Mouse (Mus musculus): ENCODE results near the gene Dusp14. TPM values are rescaled to one million over a fixed set of nuclear protein-coding genes. Genes with fewer than 3 reads are reported as not detected.

The Dusp14 gene
- 30.2 and 32.6 TPM in 2 replicates for polyA plus RNA-seq (2015; fragmentation: Nextera tagmentation; extraction: Ambion mirVana)

DNA sequence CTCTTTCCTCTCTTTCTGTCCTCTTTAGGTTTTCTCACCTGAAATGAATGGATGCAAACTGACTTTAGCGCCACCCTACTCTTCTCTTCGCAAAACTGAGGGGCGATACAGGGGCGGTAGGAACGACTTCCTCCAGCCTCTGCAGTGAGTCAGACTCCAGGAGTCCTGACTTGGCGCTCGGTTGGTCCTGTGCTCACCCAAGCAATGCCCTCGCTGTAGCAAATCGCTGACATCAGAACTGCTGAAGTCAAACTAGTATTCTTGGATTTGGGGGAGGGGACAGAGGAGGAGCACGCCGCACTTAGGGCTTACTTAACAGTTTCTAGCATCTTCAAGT is at the start of gene Dusp14:
Dusp14 (minus strand) TSS at position 228 of the 337 bp plus-strand sequence.
- Histone ChIP-seq H3K4me1 (peaks cover 52% of the 10 kb centered on the region), H3K27me3 (peaks cover 33% of the 10 kb centered on the region), H3K9ac (peak within 1 kb of the TSS; percentile 57), H3K36me3 (no peaks in the 10 kb centered on the region), H3K9me3 (replicated peaks) (no peaks in the 10 kb centered on the region), H3K4me3 (replicated peaks) (peak within 1 kb of the TSS; percentile 59), H3K27ac (peak within 1 kb of the TSS; percentile 71), H3K4me2 (peak within 1 kb of the TSS; percentile 86)
- 9% methylated on average over 11 of the region's 11 CpGs for WGBS
- no peak for ATAC-seq (replicated peaks; ENCODE audit: low FRiP score)

DNA sequence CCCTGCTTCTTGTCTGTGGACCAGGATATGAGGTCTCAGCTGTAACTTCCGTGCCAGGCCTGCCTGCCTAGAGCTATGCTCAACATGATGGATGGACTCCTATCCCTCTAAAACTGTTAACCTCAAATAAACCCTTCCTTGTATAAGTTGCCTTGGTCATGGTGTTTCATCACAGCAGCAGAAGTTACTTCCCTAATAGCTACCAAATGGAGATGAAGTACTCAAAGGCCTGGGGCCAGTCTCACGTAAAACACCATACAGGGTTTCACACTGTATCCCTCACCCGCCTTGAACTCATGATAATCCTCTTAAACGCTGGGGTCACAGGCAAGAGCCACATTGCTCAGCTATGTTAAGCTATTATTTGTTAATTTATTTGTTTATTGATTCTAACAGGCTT is 48.4 kb upstream of the Dusp14 start:
- no peaks in the 10 kb centered on the region for H3K9me3 ChIP-seq (replicated peaks)
- no peak overlapping the region for H3K4me3 ChIP-seq (replicated peaks)
- H3K4me2 ChIP-seq: no peak overlapping the region
- no peak overlapping the region for H3K27ac ChIP-seq
- no peak overlapping the region for H3K9ac ChIP-seq
- H3K4me1 ChIP-seq: no peaks in the 10 kb centered on the region
- no peak for ATAC-seq (replicated peaks; ENCODE audit: low FRiP score)
- peaks cover 92% of the 10 kb centered on the region for H3K36me3 ChIP-seq
- H3K27me3 ChIP-seq: no peaks in the 10 kb centered on the region
- 90% methylated on average over 4 of the region's 4 CpGs for WGBS

DNA sequence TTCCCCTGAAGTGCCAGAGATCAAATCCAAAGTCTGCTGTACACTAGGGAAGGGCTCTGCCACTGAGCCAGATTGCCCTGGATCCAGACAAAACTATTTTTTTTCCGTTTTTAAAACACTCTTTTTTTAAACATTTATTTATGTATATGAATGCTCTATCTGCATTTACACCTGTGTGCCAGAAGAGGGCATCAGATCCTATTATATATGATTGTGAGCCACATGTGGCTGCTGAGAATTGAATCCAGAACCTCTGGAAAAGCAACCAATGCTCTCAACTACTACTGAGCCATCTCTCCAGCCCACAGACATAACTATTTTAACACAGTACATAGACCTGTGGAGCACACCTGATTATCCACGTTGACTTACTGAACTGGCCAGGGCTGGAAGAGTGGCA is 47.2 kb upstream of the Dusp14 start:
- Histone ChIP-seq H3K36me3 (peaks cover 84% of the 10 kb centered on the region), H3K9ac (no peak overlapping the region), H3K27ac (no peak overlapping the region), H3K4me3 (replicated peaks) (no peak overlapping the region), H3K4me1 (no peaks in the 10 kb centered on the region), H3K27me3 (no peaks in the 10 kb centered on the region), H3K9me3 (replicated peaks) (no peaks in the 10 kb centered on the region), H3K4me2 (no peak overlapping the region)
- 62% methylated on average over 2 of the region's 2 CpGs for WGBS
- no peak for ATAC-seq (replicated peaks; ENCODE audit: low FRiP score)

DNA sequence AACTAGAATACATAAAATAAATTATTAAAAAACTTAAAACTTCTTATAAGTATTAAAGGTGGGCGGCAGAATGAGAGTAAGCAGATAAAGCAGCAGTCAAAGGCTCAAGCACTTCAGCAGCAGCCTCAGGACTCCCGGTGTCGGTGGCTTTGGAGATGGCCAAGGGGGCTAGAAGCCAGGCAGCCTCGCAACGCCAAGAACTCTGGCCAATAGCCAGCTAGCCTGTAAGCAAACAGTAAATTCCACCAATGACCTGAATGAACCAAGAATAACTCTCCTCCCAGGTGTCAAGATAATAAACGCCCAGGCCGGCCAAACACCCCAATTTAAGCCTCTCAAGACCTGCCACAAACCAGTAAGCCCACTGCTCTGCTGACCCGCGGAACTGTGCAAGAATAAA is 46.6 kb upstream of the Dusp14 start:
- Histone ChIP-seq H3K9ac (no peak overlapping the region), H3K4me2 (no peak overlapping the region), H3K27me3 (no peaks in the 10 kb centered on the region), H3K36me3 (peaks cover 81% of the 10 kb centered on the region), H3K4me1 (no peaks in the 10 kb centered on the region), H3K4me3 (replicated peaks) (no peak overlapping the region), H3K9me3 (replicated peaks) (no peaks in the 10 kb centered on the region), H3K27ac (no peak overlapping the region)
- WGBS: 60% methylated on average over 9 of the region's 9 CpGs
- ATAC-seq (replicated peaks; ENCODE audit: low FRiP score): no peak

DNA sequence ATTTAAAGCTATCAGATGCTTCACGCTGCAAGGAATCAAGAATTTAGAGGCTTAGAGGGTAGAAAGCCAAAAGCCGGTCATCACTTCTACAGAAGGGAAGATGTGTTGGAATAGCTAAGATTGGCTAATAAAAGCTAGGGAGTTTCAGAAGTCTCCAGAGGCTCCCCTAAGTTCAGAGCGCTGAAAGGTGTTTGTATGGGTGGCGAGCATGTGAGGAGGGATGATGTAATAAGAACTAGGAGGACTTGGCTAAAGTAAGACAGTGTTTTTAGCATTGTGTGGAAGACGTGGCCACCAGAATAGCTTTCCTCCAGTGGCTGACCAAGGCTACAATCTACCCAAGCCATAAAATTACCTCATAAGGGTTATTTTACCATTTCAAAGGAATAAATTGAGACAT is 44.6 kb upstream of the Dusp14 start:
- Histone ChIP-seq H3K4me2 (no peak overlapping the region), H3K27ac (no peak overlapping the region), H3K9me3 (replicated peaks) (no peaks in the 10 kb centered on the region), H3K4me3 (replicated peaks) (no peak overlapping the region), H3K4me1 (no peaks in the 10 kb centered on the region), H3K36me3 (peaks cover 81% of the 10 kb centered on the region), H3K27me3 (no peaks in the 10 kb centered on the region), H3K9ac (no peak overlapping the region)
- WGBS: 87% methylated on average over 5 of the region's 5 CpGs
- ATAC-seq (replicated peaks; ENCODE audit: low FRiP score): no peak

DNA sequence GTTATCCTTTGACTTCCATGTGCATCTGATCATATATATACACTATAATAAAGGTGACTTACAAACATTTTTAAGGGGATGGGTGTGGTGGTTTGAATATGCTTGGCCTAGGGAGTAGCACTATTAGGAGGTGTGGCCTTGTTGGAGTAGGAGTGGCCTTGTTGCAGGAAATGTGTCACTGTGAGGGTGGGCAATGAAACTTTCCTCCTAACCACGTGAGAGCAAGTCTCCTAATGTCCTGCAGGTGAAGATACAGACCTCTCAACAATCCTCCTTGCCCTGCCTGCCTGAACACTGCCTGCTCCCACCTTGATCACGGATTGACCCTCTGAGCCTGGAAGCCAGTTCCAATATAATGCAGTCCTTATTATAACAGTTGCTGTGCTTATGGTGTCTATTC is 38.1 kb upstream of the Dusp14 start:
- no peak for ATAC-seq (replicated peaks; ENCODE audit: low FRiP score)
- 51% methylated on average over 2 of the region's 2 CpGs for WGBS
- Histone ChIP-seq H3K4me3 (replicated peaks) (no peak overlapping the region), H3K36me3 (peaks cover 90% of the 10 kb centered on the region), H3K27ac (no peak overlapping the region), H3K9ac (no peak overlapping the region), H3K4me2 (no peak overlapping the region), H3K4me1 (no peaks in the 10 kb centered on the region), H3K9me3 (replicated peaks) (no peaks in the 10 kb centered on the region), H3K27me3 (no peaks in the 10 kb centered on the region)

DNA sequence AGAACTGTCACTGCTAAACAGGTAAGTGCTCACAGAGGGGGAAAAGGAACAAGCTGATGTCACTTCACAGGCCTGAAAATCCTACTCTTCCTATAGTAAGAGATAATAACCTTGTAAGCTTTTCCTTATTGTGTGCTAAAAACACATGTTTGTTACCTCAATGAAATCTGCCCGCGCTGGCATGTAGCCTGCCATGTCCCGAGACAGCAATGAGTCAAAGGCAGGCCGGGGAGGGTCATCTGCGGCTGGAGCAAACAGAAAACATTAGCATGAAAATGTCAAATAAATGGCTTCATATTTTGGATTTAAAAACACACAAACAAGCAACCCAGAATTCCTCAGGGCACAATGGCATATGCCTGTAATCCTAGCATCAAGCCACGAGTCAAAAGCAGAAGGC is 35.0 kb upstream of the Dusp14 start:
- no peak for ATAC-seq (replicated peaks; ENCODE audit: low FRiP score)
- Histone ChIP-seq H3K4me2 (no peak overlapping the region), H3K4me1 (no peaks in the 10 kb centered on the region), H3K27me3 (no peaks in the 10 kb centered on the region), H3K9me3 (replicated peaks) (no peaks in the 10 kb centered on the region), H3K9ac (no peak overlapping the region), H3K27ac (no peak overlapping the region), H3K4me3 (replicated peaks) (no peak overlapping the region), H3K36me3 (peaks cover 98% of the 10 kb centered on the region)
- WGBS: 90% methylated on average over 6 of the region's 6 CpGs

DNA sequence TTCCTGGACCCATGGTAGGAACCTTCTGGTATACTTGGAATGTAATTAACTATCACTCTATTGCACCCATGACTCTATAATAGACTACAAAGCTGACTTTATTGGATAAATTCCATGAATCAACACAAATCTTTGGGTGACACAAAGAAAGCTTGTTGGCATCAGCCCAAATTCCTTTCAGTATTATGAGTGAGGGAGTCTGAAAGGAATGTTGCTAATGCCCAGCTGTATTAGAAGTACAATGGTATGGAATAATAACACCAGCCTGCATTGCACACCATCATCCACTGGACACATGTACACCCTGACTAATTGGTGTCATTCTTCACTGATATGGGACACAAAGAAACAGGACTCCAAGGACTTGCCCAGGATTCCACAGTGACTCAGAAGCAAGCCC is 32.1 kb upstream of the Dusp14 start:
- Histone ChIP-seq H3K4me1 (no peaks in the 10 kb centered on the region), H3K36me3 (peaks cover 95% of the 10 kb centered on the region), H3K4me2 (no peak overlapping the region), H3K9ac (no peak overlapping the region), H3K4me3 (replicated peaks) (no peak overlapping the region), H3K9me3 (replicated peaks) (no peaks in the 10 kb centered on the region), H3K27ac (no peak overlapping the region), H3K27me3 (no peaks in the 10 kb centered on the region)
- ATAC-seq (replicated peaks; ENCODE audit: low FRiP score): no peak

DNA sequence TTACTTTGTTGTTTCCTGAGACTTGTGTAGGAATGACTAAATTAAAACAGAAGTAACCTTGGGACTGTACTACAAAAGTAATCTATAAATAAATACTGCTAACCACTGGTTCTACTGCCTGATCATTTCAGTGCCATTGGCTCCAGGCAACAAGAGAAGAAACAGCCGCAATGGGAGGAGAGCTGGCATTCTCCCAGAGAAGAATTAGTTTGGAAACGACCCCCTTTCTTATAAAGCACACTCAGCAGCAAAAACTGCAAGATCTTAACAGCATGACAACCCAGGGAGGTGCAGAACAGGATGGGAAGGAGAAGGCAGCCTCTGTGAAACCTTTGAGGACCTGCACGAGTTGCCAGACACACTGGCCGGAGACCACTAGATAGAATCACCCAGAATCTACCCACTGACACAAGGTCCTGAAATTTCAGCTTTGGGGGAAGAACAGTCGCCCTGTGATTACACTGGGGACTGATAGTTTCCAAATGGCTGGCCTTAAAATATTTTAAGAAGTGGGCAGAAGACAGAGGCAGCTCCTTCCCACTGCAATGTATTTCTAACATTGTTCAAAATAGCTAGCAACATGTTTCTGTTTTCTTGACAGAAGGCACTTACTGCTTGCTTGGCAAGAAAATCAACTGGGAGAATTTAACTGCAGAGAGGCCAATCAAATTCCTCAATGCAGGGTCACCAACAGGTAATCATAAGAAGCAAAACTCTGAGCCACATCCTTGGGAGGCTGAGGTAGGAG is 28.4 kb upstream of the Dusp14 start:
- Histone ChIP-seq H3K4me1 (no peaks in the 10 kb centered on the region), H3K27ac (no peak overlapping the region), H3K27me3 (no peaks in the 10 kb centered on the region), H3K36me3 (peaks cover 79% of the 10 kb centered on the region), H3K9me3 (replicated peaks) (no peaks in the 10 kb centered on the region), H3K4me3 (replicated peaks) (no peak overlapping the region), H3K4me2 (no peak overlapping the region), H3K9ac (no peak overlapping the region)
- 88% methylated on average over 5 of the region's 5 CpGs for WGBS
- no peak for ATAC-seq (replicated peaks; ENCODE audit: low FRiP score)

DNA sequence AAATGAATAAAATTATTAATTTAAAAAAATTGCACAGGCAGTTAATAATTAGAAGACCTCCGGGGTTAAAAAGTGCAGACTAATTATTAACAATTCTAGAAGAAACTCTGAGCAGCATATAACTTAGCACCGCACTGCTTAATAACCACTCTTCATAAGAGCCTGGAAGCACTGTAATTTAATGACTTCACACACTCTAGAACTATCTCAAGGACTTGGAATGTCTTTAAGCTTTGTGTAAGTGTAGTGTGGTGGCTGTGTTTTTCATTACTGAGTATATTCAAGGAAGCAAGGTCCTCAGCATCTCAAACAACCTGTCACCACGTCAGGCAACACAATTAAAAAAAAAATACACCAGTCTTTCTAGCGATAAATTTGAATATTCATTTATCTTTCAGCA is 26.0 kb upstream of the Dusp14 start:
- Histone ChIP-seq H3K4me1 (no peaks in the 10 kb centered on the region), H3K4me3 (replicated peaks) (no peak overlapping the region), H3K36me3 (peaks cover 78% of the 10 kb centered on the region), H3K4me2 (no peak overlapping the region), H3K9me3 (replicated peaks) (no peaks in the 10 kb centered on the region), H3K9ac (no peak overlapping the region), H3K27ac (no peak overlapping the region), H3K27me3 (no peaks in the 10 kb centered on the region)
- ATAC-seq (replicated peaks; ENCODE audit: low FRiP score): no peak
- WGBS: 82% methylated on average over 4 of the region's 4 CpGs

DNA sequence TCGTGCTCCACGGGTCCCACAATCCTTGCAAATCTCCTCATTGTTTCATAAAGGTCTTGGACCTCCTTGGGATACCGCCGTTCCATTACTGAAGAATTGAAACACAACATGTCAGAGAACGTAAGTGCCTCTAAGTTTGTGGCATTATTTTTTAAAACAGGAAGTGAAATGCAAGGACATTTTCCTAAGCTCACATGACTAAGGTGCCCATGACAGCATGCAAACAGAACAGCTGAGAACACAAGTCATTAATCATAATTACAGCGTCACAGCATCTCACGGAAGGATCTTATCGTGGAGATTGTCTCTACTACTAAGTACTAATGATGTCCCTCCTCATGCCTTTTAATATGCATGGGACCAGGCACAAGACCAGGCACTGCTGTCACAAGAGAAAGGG is 21.5 kb upstream of the Dusp14 start:
- no peak overlapping the region for H3K27ac ChIP-seq
- no peak overlapping the region for H3K4me2 ChIP-seq
- H3K9me3 ChIP-seq (replicated peaks): no peaks in the 10 kb centered on the region
- no peak overlapping the region for H3K9ac ChIP-seq
- H3K4me1 ChIP-seq: no peaks in the 10 kb centered on the region
- H3K27me3 ChIP-seq: no peaks in the 10 kb centered on the region
- ATAC-seq (replicated peaks; ENCODE audit: low FRiP score): no peak
- H3K4me3 ChIP-seq (replicated peaks): no peak overlapping the region
- H3K36me3 ChIP-seq: peaks cover 76% of the 10 kb centered on the region
- WGBS: 87% methylated on average over 8 of the region's 8 CpGs

DNA sequence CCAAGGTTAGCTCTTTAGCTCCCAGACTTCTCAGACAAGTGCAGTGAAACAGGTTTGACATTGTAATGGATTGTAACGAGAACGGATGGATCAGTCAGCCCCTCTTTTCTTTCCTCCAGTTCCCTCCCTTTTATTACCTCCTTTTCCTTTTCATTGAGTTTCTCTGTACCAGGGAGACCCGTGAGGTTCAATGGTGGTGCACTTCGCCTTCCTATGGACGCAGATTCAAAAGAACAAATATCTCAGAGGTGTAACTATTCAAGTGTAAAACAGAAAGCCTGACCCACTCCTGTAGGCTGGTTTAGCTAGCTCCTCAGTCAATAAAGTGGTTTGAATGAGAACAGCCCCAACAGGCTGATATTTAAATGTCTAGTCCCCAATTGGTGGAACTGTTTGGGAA is 12.8 kb upstream of the Dusp14 start:
- WGBS: 85% methylated on average over 5 of the region's 5 CpGs
- no peak for ATAC-seq (replicated peaks; ENCODE audit: low FRiP score)
- no peaks in the 10 kb centered on the region for H3K27me3 ChIP-seq

DNA sequence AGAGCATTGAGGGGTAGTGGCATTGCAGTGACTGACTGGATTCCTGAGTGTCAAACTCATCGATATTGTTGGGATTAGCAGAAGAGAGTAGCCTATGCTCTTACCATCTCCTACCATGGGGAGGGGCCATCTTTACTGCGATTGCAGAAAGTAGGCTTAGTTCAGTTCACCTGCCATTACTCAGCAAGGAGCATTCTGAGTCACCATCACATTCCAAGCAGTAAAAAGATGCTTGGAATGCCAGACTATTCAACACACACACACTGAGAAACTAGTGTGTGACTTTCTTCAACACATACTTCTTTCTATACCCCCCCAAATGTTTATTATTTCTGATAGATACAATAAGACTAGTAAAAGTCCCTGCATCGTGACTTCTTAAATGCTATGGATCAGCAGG is 11.3 kb upstream of the Dusp14 start:
- no peak for ATAC-seq (replicated peaks; ENCODE audit: low FRiP score)
- H3K4me2 ChIP-seq: no peak overlapping the region
- H3K36me3 ChIP-seq: peaks cover 62% of the 10 kb centered on the region
- no peak overlapping the region for H3K9ac ChIP-seq
- H3K4me3 ChIP-seq (replicated peaks): no peak overlapping the region
- H3K9me3 ChIP-seq (replicated peaks): no peaks in the 10 kb centered on the region
- H3K27me3 ChIP-seq: no peaks in the 10 kb centered on the region
- no peaks in the 10 kb centered on the region for H3K4me1 ChIP-seq
- 86% methylated on average over 3 of the region's 3 CpGs for WGBS
- 0 out of 2 replicates have a peak overlapping the region, but pooled peaks have one; percentile 69 for H3K27ac ChIP-seq

More for the DNA sequence above, 12.8 kb upstream of the Dusp14 start:
- Histone ChIP-seq H3K36me3 (peaks cover 71% of the 10 kb centered on the region), H3K27ac (no peak overlapping the region), H3K9me3 (replicated peaks) (no peaks in the 10 kb centered on the region), H3K4me1 (no peaks in the 10 kb centered on the region), H3K9ac (no peak overlapping the region), H3K4me3 (replicated peaks) (no peak overlapping the region), H3K4me2 (no peak overlapping the region)

All from kidney, embryonic 15.5 days (tissue).